Mouse (Mus musculus) embryonic facial prominence, embryonic 13.5 days (tissue): Measurements from ENCODE around the gene Rapsn. TPM values are rescaled to one million over a fixed set of nuclear protein-coding genes. Genes with fewer than 3 reads are reported as not detected.

Experiments
- ATAC-seq: fragments of 200-750 bp; cut with Nextera tagmentation; 2 replicates; pipeline ENCODE4 v1.8.0; 2017; ENCODE audit warnings: low read depth; ENCODE audit not compliant: insufficient number of reproducible peaks, insufficient read depth, low FRiP score, low TSS enrichment
- H3K27ac ChIP-seq: fragments of 300-500 bp; sonication (generic); 2 replicates; pipeline ENCODE4 v1.5.1; 2015; ENCODE audit warnings: moderate library complexity, mild to moderate bottlenecking, inconsistent platforms
- H3K27me3 ChIP-seq: fragments of 300-500 bp; sonication (generic); 2 replicates; pipeline ENCODE4 v1.6.1; 2015; ENCODE audit warnings: mild to moderate bottlenecking, inconsistent platforms
- H3K36me3 ChIP-seq: fragments of 300-500 bp; sonication (generic); 2 replicates; pipeline ENCODE4 v1.6.1; 2015; ENCODE audit warnings: mild to moderate bottlenecking, inconsistent platforms
- H3K4me1 ChIP-seq: fragments of 300-500 bp; sonication (generic); 2 replicates; pipeline ENCODE4 v1.6.1; 2015; ENCODE audit warnings: inconsistent platforms
- H3K4me2 ChIP-seq: fragments of 300-500 bp; sonication (generic); 2 replicates; pipeline ENCODE4 v1.6.1; 2015; ENCODE audit warnings: moderate library complexity, mild to moderate bottlenecking, inconsistent platforms
- H3K4me3 ChIP-seq: fragments of 300-500 bp; sonication (generic); 2 replicates; pipeline ENCODE4 v1.5.1; 2015; ENCODE audit warnings: mild to moderate bottlenecking, inconsistent platforms
- H3K9ac ChIP-seq: fragments of 300-500 bp; sonication (generic); 2 replicates; pipeline ENCODE4 v1.6.1; 2015; ENCODE audit warnings: mild to moderate bottlenecking, inconsistent platforms
- H3K9me3 ChIP-seq: fragments of 300-500 bp; sonication (generic); 2 replicates; pipeline ENCODE4 v1.6.1; 2016; ENCODE audit warnings: inconsistent platforms
- WGBS: fragments of 180-500 bp; shearing (Covaris S2); methylation state at CpG from one replicate; pipeline ENCODE4 v1.1.7; 2015; ENCODE audit warnings: mixed read lengths; 5-methylcytosine and 5-hydroxymethylcytosine counted together
- polyA plus RNA-seq: library from polyadenylated mRNA; unstranded; fragments of >200 nt; fragmentation: Nextera tagmentation; extraction: Ambion mirVana; gene quantifications from 2 replicates; pipeline ENCODE4 v1.2.1, GENCODE M21; 2015

The Rapsn gene
- polyA plus RNA-seq, 1 experiment from 2014 or later, result 3.4 TPM

GRCm38 (mm10) chr2:91083366-91083940 lies 48.0 kb downstream of the Rapsn start:
- no peak overlapping the region for H3K27ac ChIP-seq
- no peaks in the 10 kb centered on the region for H3K9me3 ChIP-seq
- H3K27me3 ChIP-seq, result no peaks in the 10 kb centered on the region
- H3K4me3 ChIP-seq, result no peak overlapping the region
- WGBS, result 74% methylated on average over 1 of the region's 1 CpGs
- H3K4me2 ChIP-seq, result no peak overlapping the region
- H3K9ac ChIP-seq, result no peak overlapping the region
- no peaks in the 10 kb centered on the region for H3K36me3 ChIP-seq
- no peak for ATAC-seq
- H3K4me1 ChIP-seq, result peaks cover 7% of the 10 kb centered on the region

GRCm38 (mm10) chr2:91084179-91084820 lies 48.9 kb downstream of the Rapsn start:
- H3K27ac ChIP-seq, result no peak overlapping the region
- H3K27me3 ChIP-seq, result no peaks in the 10 kb centered on the region
- H3K4me1 ChIP-seq, result peaks cover under 1% of the 10 kb centered on the region
- no peak overlapping the region for H3K4me3 ChIP-seq
- WGBS, result 79% methylated on average over 15 of the region's 15 CpGs
- no peak overlapping the region for H3K9ac ChIP-seq
- H3K36me3 ChIP-seq, result no peaks in the 10 kb centered on the region
- H3K9me3 ChIP-seq, result no peaks in the 10 kb centered on the region
- H3K4me2 ChIP-seq, result no peak overlapping the region
- ATAC-seq, result no peak

GRCm38 (mm10) chr2:91085494-91086391 lies 50.3 kb downstream of the Rapsn start:
- Histone ChIP-seq H3K27me3 (no peaks in the 10 kb centered on the region), H3K36me3 (no peaks in the 10 kb centered on the region), H3K4me1 (no peaks in the 10 kb centered on the region), H3K4me2 (no peak overlapping the region), H3K27ac (no peak overlapping the region), H3K9ac (no peak overlapping the region), H3K4me3 (no peak overlapping the region), H3K9me3 (no peaks in the 10 kb centered on the region)
- WGBS, result 88% methylated on average over 14 of the region's 14 CpGs
- no peak for ATAC-seq

GRCm38 (mm10) chr2:91086392-91087237 lies 51.2 kb downstream of the Rapsn start:
- no peak for ATAC-seq
- Histone ChIP-seq H3K4me1 (no peaks in the 10 kb centered on the region), H3K36me3 (no peaks in the 10 kb centered on the region), H3K27ac (no peak overlapping the region; the same call in 1 of the 2 replicates), H3K9ac (no peak overlapping the region), H3K27me3 (no peaks in the 10 kb centered on the region), H3K4me3 (no peak overlapping the region), H3K4me2 (no peak overlapping the region), H3K9me3 (no peaks in the 10 kb centered on the region)
- WGBS, result 71% methylated on average over 9 of the region's 9 CpGs

- Histone ChIP-seq H3K27me3 (no peaks in the 10 kb centered on the region), H3K9me3 (no peaks in the 10 kb centered on the region), H3K4me1 (no peaks in the 10 kb centered on the region), H3K27ac (no peak overlapping the region), H3K4me2 (no peak overlapping the region), H3K36me3 (no peaks in the 10 kb centered on the region), H3K4me3 (no peak overlapping the region), H3K9ac (no peak overlapping the region)
- WGBS, result 85% methylated on average over 9 of the region's 9 CpGs
- ATAC-seq, result no peak
These were observed 52.0 kb downstream of the Rapsn start for GRCm38 (mm10) chr2:91087453-91087852.

GRCm38 (mm10) chr2:91088987-91089386 lies 53.6 kb downstream of the Rapsn start:
- 76% methylated on average over 9 of the region's 9 CpGs for WGBS
- H3K27me3 ChIP-seq, result no peaks in the 10 kb centered on the region

GRCm38 (mm10) chr2:91090208-91090607 lies 54.8 kb downstream of the Rapsn start:
- H3K4me3 ChIP-seq, result no peak overlapping the region
- no peaks in the 10 kb centered on the region for H3K27me3 ChIP-seq
- no peaks in the 10 kb centered on the region for H3K36me3 ChIP-seq
- no peaks in the 10 kb centered on the region for H3K9me3 ChIP-seq
- 78% methylated on average over 6 of the region's 6 CpGs for WGBS
- no peaks in the 10 kb centered on the region for H3K4me1 ChIP-seq
- no peak overlapping the region for H3K27ac ChIP-seq
- ATAC-seq, result no peak
- no peak overlapping the region for H3K9ac ChIP-seq
- H3K4me2 ChIP-seq, result no peak overlapping the region

More at GRCm38 (mm10) chr2:91088987-91089386, 53.6 kb downstream of the Rapsn start:
- H3K4me1 ChIP-seq, result no peaks in the 10 kb centered on the region
- no peaks in the 10 kb centered on the region for H3K36me3 ChIP-seq
- ATAC-seq, result no peak
- H3K4me2 ChIP-seq, result no peak overlapping the region
- no peak overlapping the region for H3K4me3 ChIP-seq
- no peaks in the 10 kb centered on the region for H3K9me3 ChIP-seq
- no peak overlapping the region for H3K9ac ChIP-seq
- H3K27ac ChIP-seq, result no peak overlapping the region

GRCm38 (mm10) chr2:91090827-91091226 lies 55.4 kb downstream of the Rapsn start:
- H3K4me1 ChIP-seq, result no peaks in the 10 kb centered on the region
- H3K4me3 ChIP-seq, result no peak overlapping the region
- H3K27ac ChIP-seq, result no peak overlapping the region
- H3K27me3 ChIP-seq, result no peaks in the 10 kb centered on the region
- H3K36me3 ChIP-seq, result no peaks in the 10 kb centered on the region
- H3K9ac ChIP-seq, result no peak overlapping the region
- no peaks in the 10 kb centered on the region for H3K9me3 ChIP-seq
- ATAC-seq, result no peak
- WGBS, result 72% methylated on average over 6 of the region's 6 CpGs
- no peak overlapping the region for H3K4me2 ChIP-seq

Other genes starting within 250 kb of the Rapsn start
- gene Mtch2, start 188.5 kb upstream of the Rapsn start, polyA plus RNA-seq, result 192 and 198 TPM in 2 replicates
- gene C1qtnf4, start 149.8 kb upstream of the Rapsn start, polyA plus RNA-seq, result 16.7 and 21.5 TPM in 2 replicates
- 46.1 and 47.0 TPM in 2 replicates for gene Kbtbd4, start 130.9 kb upstream of the Rapsn start, polyA plus RNA-seq
- gene Ndufs3, start 130.8 kb upstream of the Rapsn start, polyA plus RNA-seq, result 208 and 232 TPM in 2 replicates
- gene Celf1, start 95.2 kb upstream of the Rapsn start, polyA plus RNA-seq, result 82.5 and 91.3 TPM in 2 replicates
- 263 and 298 TPM in 2 replicates for gene Psmc3, start 18.4 kb downstream of the Rapsn start, polyA plus RNA-seq
- gene Slc39a13, start 34.8 kb downstream of the Rapsn start, polyA plus RNA-seq, result 64.3 and 67.4 TPM in 2 replicates
- gene Spi1, start 46.8 kb downstream of the Rapsn start, polyA plus RNA-seq, result 7.2 and 7.5 TPM in 2 replicates
- gene Mybpc3, start 82.5 kb downstream of the Rapsn start, polyA plus RNA-seq, result 0.08 and 2.4 TPM in 2 replicates
- 16.5 and 18.2 TPM in 2 replicates for gene Madd, start 148.2 kb downstream of the Rapsn start, polyA plus RNA-seq
- gene Nr1h3, start 167.2 kb downstream of the Rapsn start, polyA plus RNA-seq, result 0.83 and 1.9 TPM in 2 replicates
- 28.6 and 29.0 TPM in 2 replicates for gene Acp2, start 167.3 kb downstream of the Rapsn start, polyA plus RNA-seq
- 20.0 and 23.6 TPM in 2 replicates for gene Ddb2, start 201.4 kb downstream of the Rapsn start, polyA plus RNA-seq
- gene Pacsin3, start 220.3 kb downstream of the Rapsn start, polyA plus RNA-seq, result 42.1 and 44.2 TPM in 2 replicates
- 81.8 and 90.6 TPM in 2 replicates for gene Arfgap2, start 229.4 kb downstream of the Rapsn start, polyA plus RNA-seq